27 mouse cellular contexts compared by ENCODE assay signal in the genomic region with DNA sequence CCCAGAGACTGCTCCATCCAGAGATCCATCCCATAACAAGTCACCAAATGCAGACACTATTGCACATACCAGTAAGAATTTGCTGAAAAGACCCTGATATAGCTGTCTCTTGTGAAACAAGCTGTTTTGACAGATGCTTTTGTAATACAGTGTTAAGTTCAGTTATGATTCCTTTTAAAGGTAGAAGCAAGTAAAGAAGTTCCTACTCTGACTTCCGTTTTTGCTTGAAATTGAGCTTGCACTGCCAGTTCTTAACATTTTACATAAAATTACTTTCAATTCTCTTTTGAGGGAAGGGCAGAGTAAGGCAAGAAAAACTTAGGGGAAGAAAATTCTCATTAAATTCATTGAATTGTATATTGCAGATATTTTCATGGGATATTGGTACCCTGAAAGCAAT.
DNase-seq lines count a peak whose midpoint lies in the region; ATAC-seq and TF ChIP-seq lines count a peak whose summit lies in the region.
"Had no signal": no experiment of that assay in that cellular context is flagged by ENCODE, and none has a peak within 500 bp of the region (broad histone marks: within the 10 kb centered on the region; RNA-seq: fewer than 3 reads in every experiment).

No protein-coding gene starts in this region.

- no peak for TF ChIP-seq POLR2A in liver, adult 2 months (IDR thresholded peaks at IDR 0.05; ENCODE audit: extremely low read depth, insufficient read depth, low read length)
- no peak for TF ChIP-seq POLR2A in brain, embryonic 14.5 days (IDR thresholded peaks at IDR 0.05; ENCODE audit: borderline replicate concordance, extremely low read depth, insufficient read depth, insufficient read length, poor library complexity, severe bottlenecking)

- no peaks in the 10 kb centered on the region for H3K79me2 ChIP-seq in liver, adult 2 months (ENCODE audit: control insufficient read depth, insufficient read depth, low read length)

- H3K4me2 ChIP-seq in liver, embryonic 11.5 days = no peak overlapping the region
- no peak overlapping the region for H3K4me2 ChIP-seq in intestine, embryonic 16.5 days (ENCODE audit: low read depth, low read length)
- H3K4me2 ChIP-seq: embryonic facial prominence, embryonic 13.5 days; embryonic facial prominence, embryonic 15.5 days; forebrain, embryonic 12.5 days; forebrain, embryonic 15.5 days had no signal

- TF ChIP-seq CTCF in liver, adult 2 months (IDR thresholded peaks at IDR 0.05; ENCODE audit: low read depth, low read length) = no peak
- TF ChIP-seq CTCF in brain, embryonic 14.5 days (IDR thresholded peaks at IDR 0.05; ENCODE audit: borderline replicate concordance, extremely low read depth, insufficient read depth, insufficient read length) = no peak

- H3K9ac ChIP-seq in liver, adult 2 months (ENCODE audit: low read depth, low read length) = no peak overlapping the region
- no peak overlapping the region for H3K9ac ChIP-seq in liver, embryonic 11.5 days (ENCODE audit: low read depth, low read length)
- H3K9ac ChIP-seq in intestine, embryonic 16.5 days (ENCODE audit: low read depth, low read length) = no peak overlapping the region
- H3K9ac ChIP-seq: embryonic facial prominence, embryonic 13.5 days; embryonic facial prominence, embryonic 15.5 days; forebrain, embryonic 12.5 days; forebrain, embryonic 15.5 days had no signal

- H3K36me3 ChIP-seq in liver, adult 2 months (ENCODE audit: control insufficient read depth, insufficient read depth, low read length) = no peaks in the 10 kb centered on the region
- no peaks in the 10 kb centered on the region for H3K36me3 ChIP-seq in liver, embryonic 11.5 days (ENCODE audit: control insufficient read depth, insufficient read depth, low read length)
- no peaks in the 10 kb centered on the region for H3K36me3 ChIP-seq in intestine, embryonic 16.5 days (ENCODE audit: control insufficient read depth, insufficient read depth, low read length)
- H3K36me3 ChIP-seq: embryonic facial prominence, embryonic 13.5 days; embryonic facial prominence, embryonic 15.5 days; forebrain, embryonic 10.5 days; forebrain, embryonic 12.5 days; forebrain, embryonic 15.5 days; G1E had no signal

- H3K27ac ChIP-seq in liver, adult 2 months (replicated peaks; ENCODE audit: insufficient read depth, low read depth, low read length) = no peak overlapping the region
- H3K27ac ChIP-seq in liver, embryonic 11.5 days (ENCODE audit: low read depth, low read length) = no peak overlapping the region
- no peak overlapping the region for H3K27ac ChIP-seq in intestine, embryonic 16.5 days (ENCODE audit: low read length)
- H3K27ac ChIP-seq: embryonic facial prominence, embryonic 13.5 days; embryonic facial prominence, embryonic 15.5 days; forebrain, embryonic 10.5 days; forebrain, embryonic 12.5 days; forebrain, embryonic 15.5 days had no signal

- H3K4me1 ChIP-seq in liver, adult 2 months (ENCODE audit: control insufficient read depth, insufficient read depth, low read length) = no peaks in the 10 kb centered on the region
- no peaks in the 10 kb centered on the region for H3K4me1 ChIP-seq in liver, embryonic 11.5 days (replicated peaks; ENCODE audit: control insufficient read depth, insufficient read depth, low read length)
- no peaks in the 10 kb centered on the region for H3K4me1 ChIP-seq in intestine, embryonic 16.5 days (ENCODE audit: control insufficient read depth, insufficient read depth, low read length)
- H3K4me1 ChIP-seq: embryonic facial prominence, embryonic 13.5 days; embryonic facial prominence, embryonic 15.5 days; forebrain, embryonic 10.5 days; forebrain, embryonic 12.5 days; forebrain, embryonic 15.5 days had no signal

- H3K9me3 ChIP-seq in liver, embryonic 11.5 days (ENCODE audit: control insufficient read depth, low read length) = no peaks in the 10 kb centered on the region
- no peaks in the 10 kb centered on the region for H3K9me3 ChIP-seq in intestine, embryonic 16.5 days (ENCODE audit: control insufficient read depth, low read length)
- H3K9me3 ChIP-seq: embryonic facial prominence, embryonic 13.5 days; embryonic facial prominence, embryonic 15.5 days; forebrain, embryonic 10.5 days; forebrain, embryonic 12.5 days; forebrain, embryonic 15.5 days; G1E had no signal

- H3K4me3 ChIP-seq in liver, adult 2 months (ENCODE audit: insufficient read depth, low read depth, low read length) = no peak overlapping the region
- H3K4me3 ChIP-seq in liver, embryonic 11.5 days (ENCODE audit: low read depth, low read length) = no peak overlapping the region
- H3K4me3 ChIP-seq in intestine, embryonic 16.5 days (ENCODE audit: low read length) = no peak overlapping the region
- H3K4me3 ChIP-seq: embryonic facial prominence, embryonic 13.5 days; embryonic facial prominence, embryonic 15.5 days; erythroblast, embryonic 14.5 days; forebrain, embryonic 10.5 days; forebrain, embryonic 12.5 days; forebrain, embryonic 15.5 days had no signal

- WGBS in liver, adult 2 months = 50% methylated on average over 1 of the region's 1 CpGs
- WGBS in liver, embryonic 11.5 days = 68% methylated on average over 1 of the region's 1 CpGs
- WGBS in intestine, embryonic 16.5 days = 71% methylated on average over 1 of the region's 1 CpGs

- DNase-seq in liver, adult 2 months (ENCODE audit: extremely low read depth, low read depth, low spot score) = peak; percentile 13
- no peak for DNase-seq in liver, embryonic 11.5 days (ENCODE audit: low spot score)
- peak; percentile 1 for DNase-seq in brain, embryonic 14.5 days (ENCODE audit: low read depth)
- no peak for DNase-seq in adrenal gland, postnatal 10 days
- no peak for DNase-seq in kidney, postnatal 10 days
- DNase-seq: adrenal gland, adult 8-10 months; adrenal gland, postnatal 25 days; B cell, adult 2 months; cerebellum, adult 11-12 months; cerebellum, adult 2 months; cerebellum, adult 9-10 months; cerebellum, postnatal 10 days; cerebellum, postnatal 25 days; embryo, embryonic 11 days had no signal

- ATAC-seq in liver, embryonic 11.5 days (replicated peaks; ENCODE audit: low FRiP score) = no peak
- ATAC-seq in megakaryocyte, adult 5-6 weeks (ENCODE audit: poor library complexity, severe bottlenecking) = peak; percentile 60
- no peak for ATAC-seq in intestine, embryonic 16.5 days
- ATAC-seq: activated CD4-positive, CD25-positive, alpha-beta regulatory T cell, adult 4 months; CD4-positive, CD25-positive, alpha-beta regulatory T cell, adult 4 months; forebrain, embryonic 15.5 days; Patski had no signal

- no peaks in the 10 kb centered on the region for H3K27me3 ChIP-seq in liver, adult 2 months (ENCODE audit: control insufficient read depth, insufficient read depth, low read length)
- no peaks in the 10 kb centered on the region for H3K27me3 ChIP-seq in liver, embryonic 11.5 days (replicated peaks; ENCODE audit: control insufficient read depth, insufficient read depth, low read length)
- H3K27me3 ChIP-seq in intestine, embryonic 16.5 days (replicated peaks; ENCODE audit: control insufficient read depth, insufficient read depth, low read length) = no peaks in the 10 kb centered on the region
- H3K27me3 ChIP-seq: CH12.LX; embryonic facial prominence, embryonic 13.5 days; embryonic facial prominence, embryonic 15.5 days; forebrain, embryonic 12.5 days; forebrain, embryonic 15.5 days; Patski had no signal

Comparison
In these comparisons a context has a peak if more than half of its experiments do, and no peak if none do; other contexts are left out.
1. DNase-seq: peak in liver, adult 2 months (single experiment) and brain, embryonic 14.5 days (single experiment); none in liver, embryonic 11.5 days (single experiment), adrenal gland, postnatal 10 days (single experiment) and kidney, postnatal 10 days (single experiment).